Comparison of ENCODE assay signal across 8 mouse cellular contexts in the genomic region with DNA sequence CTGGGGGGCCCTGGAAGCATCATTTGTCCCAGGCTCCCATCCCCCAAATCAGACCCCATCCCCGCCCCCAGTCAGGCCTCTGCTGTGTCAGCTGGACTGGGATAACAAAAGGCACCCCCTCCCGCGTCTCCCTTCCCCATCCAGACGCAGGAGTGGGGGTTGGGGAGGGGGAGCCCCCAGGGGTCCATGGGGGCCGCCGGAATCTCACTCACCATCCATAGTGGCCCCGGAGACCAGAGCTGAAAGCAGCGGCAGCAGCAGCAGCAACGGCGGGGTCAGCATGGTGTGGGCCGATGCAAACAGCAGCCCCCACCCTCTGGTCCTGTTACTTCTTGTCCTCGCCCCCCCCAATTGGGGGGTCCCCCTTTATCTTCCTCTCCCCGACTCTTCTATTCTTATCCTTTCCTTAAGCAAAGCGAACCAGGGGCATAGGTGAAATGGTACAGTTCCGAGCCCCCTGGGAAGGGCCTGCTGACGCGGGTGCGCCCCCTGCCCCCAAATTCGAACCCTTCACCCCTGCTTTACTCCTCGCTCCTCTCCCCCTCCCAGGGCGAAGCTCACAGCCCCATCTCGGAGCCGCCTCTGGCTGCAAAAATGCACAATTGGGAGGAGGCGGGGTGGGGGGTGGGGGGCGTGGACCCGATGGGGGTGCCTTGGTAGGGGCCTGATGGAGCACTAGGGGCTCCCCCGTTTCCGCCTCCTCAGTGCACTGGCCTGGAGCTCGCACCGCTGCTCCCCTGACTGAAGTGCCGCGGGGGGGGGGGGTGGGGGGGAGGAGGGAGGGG. TPM values are rescaled to one million over a fixed set of nuclear protein-coding genes. Genes with fewer than 3 reads are reported as not detected.
DNase-seq lines count a peak whose midpoint lies in the region; ATAC-seq and TF ChIP-seq lines count a peak whose summit lies in the region.

A gene (minus strand): TSS at position 743 of the 785 bp plus-strand sequence.

- H3K36me3 ChIP-seq in erythroblast, embryonic 14.5 days (ENCODE audit: control insufficient read depth) = no peaks in the 10 kb centered on the region
- H3K36me3 ChIP-seq in embryonic facial prominence, embryonic 11.5 days (replicated peaks; ENCODE audit: control insufficient read depth, insufficient read depth, low read depth, low read length) = no peaks in the 10 kb centered on the region
- no peaks in the 10 kb centered on the region for H3K36me3 ChIP-seq in heart, embryonic 11.5 days (ENCODE audit: control insufficient read depth, insufficient read depth, low read length)
- no peaks in the 10 kb centered on the region; the same call in 1 of the 2 replicates for H3K36me3 ChIP-seq in liver, postnatal 0 days (replicated peaks; ENCODE audit: insufficient read depth, low read length)
- H3K36me3 ChIP-seq in stomach, embryonic 14.5 days (ENCODE audit: control insufficient read depth, insufficient read depth, low read length) = 0 out of 2 replicates have a peak, but pooled peaks cover 4% of the 10 kb centered on the region

- no peaks in the 10 kb centered on the region for H3K9me3 ChIP-seq in erythroblast, embryonic 14.5 days (ENCODE audit: control insufficient read depth, low read length)
- no peaks in the 10 kb centered on the region for H3K9me3 ChIP-seq in embryonic facial prominence, embryonic 11.5 days (replicated peaks; ENCODE audit: control insufficient read depth, low read length)
- no peaks in the 10 kb centered on the region for H3K9me3 ChIP-seq in heart, embryonic 11.5 days (replicated peaks; ENCODE audit: control insufficient read depth, low read length)
- no peaks in the 10 kb centered on the region for H3K9me3 ChIP-seq in liver, postnatal 0 days (ENCODE audit: low read length)
- H3K9me3 ChIP-seq in stomach, embryonic 14.5 days (ENCODE audit: control insufficient read depth, low read depth, low read length) = no peaks in the 10 kb centered on the region

- POLR2A ChIA-PET in Patski (lab: Charles Lee) = interaction anchor here (1.1 to 2.5 kb wide), 5 partner anchors 11 to 44 kb away, joined by 4 to 12 read pairs (median 5); a partner anchor contains a TSS

- no peak for TF ChIP-seq CTCF in Patski (IDR thresholded peaks at IDR 0.05)
- no peak for TF ChIP-seq CTCF in liver, postnatal 0 days (IDR thresholded peaks at IDR 0.05; ENCODE audit: low read depth)

- H3K27me3 ChIP-seq in erythroblast, embryonic 14.5 days (ENCODE audit: control insufficient read depth) = peaks cover 68% of the 10 kb centered on the region
- H3K27me3 ChIP-seq in Patski = no peaks in the 10 kb centered on the region
- H3K27me3 ChIP-seq in embryonic facial prominence, embryonic 11.5 days (ENCODE audit: control insufficient read depth, insufficient read depth, low read length) = no peaks in the 10 kb centered on the region
- no peaks in the 10 kb centered on the region for H3K27me3 ChIP-seq in heart, embryonic 11.5 days (ENCODE audit: control insufficient read depth, insufficient read depth, low read length)
- H3K27me3 ChIP-seq in liver, postnatal 0 days (ENCODE audit: insufficient read depth, low read length) = peaks cover 16% of the 10 kb centered on the region
- no peaks in the 10 kb centered on the region for H3K27me3 ChIP-seq in stomach, embryonic 14.5 days (ENCODE audit: control insufficient read depth, insufficient read depth, low read length)

- ATAC-seq in erythroblast, adult 5-6 weeks (replicated peaks; ENCODE audit: low FRiP score, poor library complexity, severe bottlenecking) = no peak
- no peak for ATAC-seq in Patski
- peak; percentile 78 for ATAC-seq in embryonic facial prominence, embryonic 11.5 days (replicated peaks; ENCODE audit: insufficient number of reproducible peaks, low FRiP score, low TSS enrichment, low read depth)
- peak; percentile 56 for ATAC-seq in heart, embryonic 11.5 days (replicated peaks; ENCODE audit: insufficient number of reproducible peaks, low FRiP score, low TSS enrichment)
- no peak for ATAC-seq in liver, postnatal 0 days
- peak; percentile 64 for ATAC-seq in stomach, embryonic 14.5 days (ENCODE audit: insufficient number of reproducible peaks, insufficient read depth, low FRiP score, low read depth)

- peak within 1 kb of the TSS; percentile 90 for H3K4me2 ChIP-seq in embryonic facial prominence, embryonic 11.5 days (ENCODE audit: low read depth, low read length)
- peak within 1 kb of the TSS; percentile 97 for H3K4me2 ChIP-seq in heart, embryonic 11.5 days
- peak within 1 kb of the TSS; percentile 93 for H3K4me2 ChIP-seq in liver, postnatal 0 days (ENCODE audit: low read depth, low read length)
- peak within 1 kb of the TSS; percentile 91 for H3K4me2 ChIP-seq in stomach, embryonic 14.5 days (replicated peaks; ENCODE audit: low read depth, low read length)

- 0% methylated on average over 21 of the region's 32 CpGs for WGBS in embryonic facial prominence, embryonic 11.5 days
- 2% methylated on average over 22 of the region's 32 CpGs for WGBS in heart, embryonic 11.5 days (ENCODE audit: insufficient replicate concordance)
- 4% methylated on average over 26 of the region's 32 CpGs for WGBS in large intestine, adult 2 months
- WGBS in liver, postnatal 0 days (ENCODE audit: insufficient replicate concordance) = 2% methylated on average over 25 of the region's 32 CpGs
- WGBS in stomach, embryonic 14.5 days = 1% methylated on average over 26 of the region's 32 CpGs

- CTCF ChIA-PET in Patski (lab: Charles Lee) = interaction anchor here (1.0 to 3.3 kb wide), 8 partner anchors 11 to 52 kb away, joined by 3 to 26 read pairs (median 8); a partner anchor contains a TSS

- H3K4me1 ChIP-seq in erythroblast, embryonic 14.5 days (ENCODE audit: control insufficient read depth) = peaks cover 8% of the 10 kb centered on the region
- peaks cover 10% of the 10 kb centered on the region for H3K4me1 ChIP-seq in embryonic facial prominence, embryonic 11.5 days (ENCODE audit: control insufficient read depth, insufficient read depth, low read length)
- peaks cover 40% of the 10 kb centered on the region for H3K4me1 ChIP-seq in heart, embryonic 11.5 days (ENCODE audit: control insufficient read depth, insufficient read depth, low read length)
- H3K4me1 ChIP-seq in liver, postnatal 0 days (ENCODE audit: insufficient read depth) = peaks cover 26% of the 10 kb centered on the region
- H3K4me1 ChIP-seq in stomach, embryonic 14.5 days (ENCODE audit: control insufficient read depth, insufficient read depth, low read length) = peaks cover 41% of the 10 kb centered on the region

- TF ChIP-seq EP300 in liver, postnatal 0 days (IDR thresholded peaks at IDR 0.05; ENCODE audit: low read depth) = no peak

- peak within 1 kb of the TSS; percentile 51 for H3K4me3 ChIP-seq in erythroblast, embryonic 14.5 days (replicated peaks)
- H3K4me3 ChIP-seq in embryonic facial prominence, embryonic 11.5 days (ENCODE audit: low read depth, low read length) = peak within 1 kb of the TSS; percentile 78
- H3K4me3 ChIP-seq in heart, embryonic 11.5 days (ENCODE audit: low read depth, low read length) = peak within 1 kb of the TSS; percentile 72
- H3K4me3 ChIP-seq in liver, postnatal 0 days (ENCODE audit: low read depth, low read length) = peak within 1 kb of the TSS; percentile 65
- peak within 1 kb of the TSS; percentile 75 for H3K4me3 ChIP-seq in stomach, embryonic 14.5 days (ENCODE audit: low read depth, low read length)

- DNase-seq in Patski (ENCODE audit: low read depth, low spot score) = no peak
- peak; percentile 79 for DNase-seq in embryonic facial prominence, embryonic 11.5 days (ENCODE audit: low spot score)
- DNase-seq in large intestine, adult 2 months (ENCODE audit: low read depth, low spot score) = no peak
- DNase-seq in liver, postnatal 0 days = no peak

- H3K27ac ChIP-seq in embryonic facial prominence, embryonic 11.5 days (replicated peaks; ENCODE audit: low read depth, low read length) = peak within 1 kb of the TSS; percentile 96
- H3K27ac ChIP-seq in heart, embryonic 11.5 days (ENCODE audit: low read depth, low read length) = peak within 1 kb of the TSS; percentile 95
- peak within 1 kb of the TSS; percentile 95 for H3K27ac ChIP-seq in liver, postnatal 0 days (ENCODE audit: low read depth)
- H3K27ac ChIP-seq in stomach, embryonic 14.5 days (ENCODE audit: low read length) = peak within 1 kb of the TSS; percentile 99

- in situ Hi-C loops in Patski (cut with MboI; ENCODE audit: low pct_unique_long_range_greater_than_20kb) = no loop called here

- H3K9ac ChIP-seq in embryonic facial prominence, embryonic 11.5 days (replicated peaks; ENCODE audit: low read length) = peak within 1 kb of the TSS; percentile 89
- peak within 1 kb of the TSS; percentile 78 for H3K9ac ChIP-seq in heart, embryonic 11.5 days (ENCODE audit: low read depth, low read length)
- peak within 1 kb of the TSS; percentile 74 for H3K9ac ChIP-seq in liver, postnatal 0 days (replicated peaks)
- H3K9ac ChIP-seq in stomach, embryonic 14.5 days (replicated peaks; ENCODE audit: low read depth, low read length) = peak within 1 kb of the TSS; percentile 81

RNA-seq across cellular contexts. Expression of the gene that starts here (rescaled TPM):
- polyA plus RNA-seq in erythroblast, embryonic 14.5 days (2012) = 2.1 and 2.3 TPM in 2 replicates
- total RNA-seq in erythroblast, adult 5-6 weeks (2015; ENCODE audit: low replicate concordance) = 11.9 and 14.0 TPM in 2 replicates
- 9.7 and 17.0 TPM in 2 replicates for total RNA-seq in erythroblast, adult 5-6 weeks (2017; ENCODE audit: low replicate concordance)
- 62.5 TPM for polyA plus RNA-seq in Patski (2021)
- 55.5 and 59.0 TPM in 2 replicates for polyA plus RNA-seq in embryonic facial prominence, embryonic 11.5 days (2014; fragmentation: Nextera tagmentation; extraction: Ambion mirVana)
- polyA plus RNA-seq in heart, embryonic 11.5 days (2014; fragmentation: Nextera tagmentation; extraction: Ambion mirVana) = 32.8 and 34.6 TPM in 2 replicates
- 118 and 125 TPM in 2 replicates for polyA plus RNA-seq in large intestine, adult 2 months (2012; rRNA removed)
- 44.7 and 49.2 TPM in 2 replicates for polyA plus RNA-seq in liver, postnatal 0 days (2015; fragmentation: Nextera tagmentation; extraction: Ambion mirVana)
- 98.0 and 99.3 TPM in 2 replicates for polyA plus RNA-seq in stomach, embryonic 14.5 days (2014; fragmentation: Nextera tagmentation; extraction: Ambion mirVana)

Comparison
In these comparisons a context has a peak if more than half of its experiments do, and no peak if none do; other contexts are left out.
1. RNA of the gene that starts here (polyA plus RNA-seq): 118 to 125 TPM in large intestine, adult 2 months, 98.0 to 99.3 TPM in stomach, embryonic 14.5 days, 62.5 TPM in Patski (single experiment), 55.5 to 59.0 TPM in embryonic facial prominence, embryonic 11.5 days, 44.7 to 49.2 TPM in liver, postnatal 0 days and 32.8 to 34.6 TPM in heart, embryonic 11.5 days; 2.1 to 2.3 TPM in erythroblast, embryonic 14.5 days; every median in the first group is over 10 times any median in the second.
2. ATAC-seq: peak in embryonic facial prominence, embryonic 11.5 days (single experiment), heart, embryonic 11.5 days (single experiment) and stomach, embryonic 14.5 days (single experiment); none in erythroblast, adult 5-6 weeks (single experiment), Patski (single experiment) and liver, postnatal 0 days (single experiment).
3. Peak in every context shown above with its lines, with median percentiles within 50 percentile points of each other: H3K4me3 ChIP-seq, H3K27ac ChIP-seq, H3K4me2 ChIP-seq and H3K9ac ChIP-seq.